ENCODE assay signal across 28 mouse cellular contexts in genomic region chr14:93516679-93517078, GRCm38 (mm10).
"Had no signal": no experiment of that assay in that cellular context is flagged by ENCODE, and none has a peak within 500 bp of the region (broad histone marks: within the 10 kb centered on the region; RNA-seq: fewer than 3 reads in every experiment).

No protein-coding gene starts in this region.

- H3K4me1 ChIP-seq: heart, embryonic 10.5 days; heart, embryonic 12.5 days; hindbrain, embryonic 10.5 days; hindbrain, embryonic 12.5 days; intestine, embryonic 15.5 days; limb, embryonic 10.5 days; limb, embryonic 12.5 days; liver, embryonic 13.5 days; liver, embryonic 15.5 days had no signal

- H3K27me3 ChIP-seq: heart, embryonic 12.5 days; hindbrain, embryonic 12.5 days; intestine, embryonic 15.5 days; limb, embryonic 12.5 days; liver, embryonic 13.5 days; liver, embryonic 15.5 days had no signal

- H3K4me2 ChIP-seq: heart, embryonic 12.5 days; hindbrain, embryonic 12.5 days; hindbrain, embryonic 14.5 days; intestine, embryonic 15.5 days; limb, embryonic 12.5 days; liver, embryonic 11.5 days; liver, embryonic 13.5 days; liver, embryonic 15.5 days had no signal

- H3K4me3 ChIP-seq: gastrocnemius, adult 2 months; heart, embryonic 10.5 days; heart, embryonic 12.5 days; hindbrain, embryonic 10.5 days; hindbrain, embryonic 12.5 days; intestine, embryonic 15.5 days; limb, embryonic 10.5 days; limb, embryonic 12.5 days; liver, embryonic 13.5 days; liver, embryonic 15.5 days had no signal

- H3K9me3 ChIP-seq: heart, embryonic 10.5 days; heart, embryonic 12.5 days; hindbrain, embryonic 10.5 days; hindbrain, embryonic 12.5 days; intestine, embryonic 15.5 days; limb, embryonic 10.5 days; limb, embryonic 12.5 days; liver, embryonic 13.5 days had no signal

- DNase-seq: gastrocnemius, adult 2 months; gastrocnemius, postnatal 10 days; gastrocnemius, postnatal 25 days; heart, adult 18-20 months; heart, postnatal 10 days; heart, postnatal 4 days; kidney, adult 18-20 months; kidney, adult 8-10 months; kidney, postnatal 10 days; kidney, postnatal 25 days; kidney, postnatal 4 days; layer of hippocampus, adult 9-11 months; layer of hippocampus, postnatal 36 days; liver; liver, embryonic 13.5 days had no signal

- H3K36me3 ChIP-seq: heart, embryonic 10.5 days; heart, embryonic 12.5 days; hindbrain, embryonic 10.5 days; hindbrain, embryonic 12.5 days; intestine, embryonic 15.5 days; limb, embryonic 10.5 days; limb, embryonic 12.5 days; liver, embryonic 13.5 days; liver, embryonic 15.5 days had no signal

- H3K27ac ChIP-seq: gastrocnemius, adult 2 months; heart, embryonic 10.5 days; hindbrain, embryonic 10.5 days; hindbrain, embryonic 12.5 days; hindbrain, embryonic 14.5 days; intestine, embryonic 15.5 days; limb, embryonic 10.5 days; limb, embryonic 12.5 days; liver, embryonic 13.5 days; liver, embryonic 15.5 days had no signal

- ATAC-seq: hindbrain, embryonic 16.5 days; inflammation-experienced regulatory T-cells, adult 6 months; intestine, embryonic 15.5 days; intestine, postnatal 0 days had no signal

- H3K9ac ChIP-seq: heart, embryonic 12.5 days; hindbrain, embryonic 12.5 days; hindbrain, embryonic 14.5 days; intestine, embryonic 15.5 days; limb, embryonic 12.5 days; liver, embryonic 13.5 days; liver, embryonic 15.5 days had no signal
